Mouse (Mus musculus) monocyte, adult 2 months (primary cell): ENCODE data around the gene Kremen1.

Source experiments
- DNase-seq, 2 experiments: peaks; one replicate each; pipeline ENCODE4 v3.0.0; 2022; ENCODE audit warnings: low spot score in 2 of 2, low read depth in 1 of 2

The Kremen1 gene

DNA sequence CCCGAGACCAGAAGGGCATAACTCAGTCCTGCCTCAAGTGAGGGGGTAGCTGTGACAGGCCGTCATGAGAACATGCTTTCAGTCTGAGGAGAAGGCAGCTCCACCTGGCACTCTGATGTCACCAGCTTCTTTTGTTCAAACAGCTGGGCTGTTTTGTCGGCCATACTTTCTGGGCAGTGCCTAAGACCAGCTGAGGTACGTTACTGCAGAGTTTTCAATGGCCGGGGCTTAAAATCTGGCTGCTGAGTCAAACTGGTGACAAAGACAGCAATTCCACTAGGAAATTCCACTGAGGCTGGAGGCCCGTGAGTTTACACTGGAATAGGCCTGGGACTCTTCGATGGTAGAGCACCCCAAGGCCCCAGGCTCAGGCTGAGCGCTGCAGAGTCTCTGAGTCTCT lies 84.7 kb downstream of the Kremen1 start:
- DNase-seq: no peak

DNA sequence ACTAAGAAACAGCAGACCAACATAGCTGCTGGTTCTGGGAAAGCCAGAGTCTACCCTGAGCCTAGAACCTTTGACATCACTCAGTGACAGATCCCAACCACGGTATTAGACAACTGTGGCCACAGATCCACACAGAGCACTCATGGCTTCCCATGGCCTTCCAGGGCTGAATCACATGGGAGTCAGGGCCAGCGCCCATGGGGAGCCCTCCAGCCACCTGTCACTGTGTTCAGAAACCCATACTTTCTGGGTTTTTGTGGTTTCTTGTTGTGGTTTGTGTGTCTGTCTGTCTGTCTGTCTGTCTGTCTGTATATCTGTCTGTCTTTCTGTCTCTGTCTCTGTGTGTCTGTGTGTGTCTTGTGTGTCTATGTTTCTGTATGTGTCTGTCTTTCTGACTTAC lies 85.5 kb downstream of the Kremen1 start:
- DNase-seq: no peak

DNA sequence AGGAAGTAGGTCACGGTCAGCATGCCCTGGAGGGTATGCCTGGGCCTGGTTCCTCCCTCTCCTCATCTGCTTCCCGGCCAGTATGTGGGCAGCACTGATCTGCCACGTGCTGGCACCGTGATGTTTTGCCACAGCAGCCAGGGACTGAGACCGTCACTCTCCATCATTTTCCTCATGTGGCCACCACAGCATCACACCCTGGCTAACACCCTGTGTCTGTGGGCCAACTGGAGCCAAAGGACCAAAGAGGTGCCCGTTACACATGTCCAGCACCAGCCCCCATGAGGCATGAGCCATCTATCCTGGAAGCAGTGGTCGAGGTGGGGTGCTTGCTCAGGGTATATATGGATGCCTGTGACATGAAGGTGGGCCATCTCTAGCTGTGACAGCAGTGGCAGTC lies 86.2 kb downstream of the Kremen1 start:
- no peak for DNase-seq

DNA sequence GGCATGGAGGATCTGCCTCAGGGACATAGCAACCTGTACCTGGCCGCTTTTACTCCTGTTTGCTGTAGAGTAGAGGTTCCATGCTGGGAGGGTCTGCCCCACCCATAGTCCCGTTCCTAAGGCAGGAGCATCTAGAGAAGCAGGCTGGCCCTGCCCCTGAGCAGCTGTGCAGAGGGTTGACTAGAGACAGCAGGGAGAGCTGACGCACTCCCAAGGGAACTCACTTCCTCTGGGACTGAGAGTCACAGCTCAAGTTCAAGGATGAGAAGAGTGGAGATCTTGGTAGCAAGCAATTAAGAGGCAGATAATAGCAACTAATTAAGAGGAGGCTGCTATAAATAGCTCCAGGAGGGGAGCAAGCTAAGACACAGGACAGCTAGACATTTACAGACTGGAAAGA lies 88.5 kb downstream of the Kremen1 start:
- DNase-seq: no peak

DNA sequence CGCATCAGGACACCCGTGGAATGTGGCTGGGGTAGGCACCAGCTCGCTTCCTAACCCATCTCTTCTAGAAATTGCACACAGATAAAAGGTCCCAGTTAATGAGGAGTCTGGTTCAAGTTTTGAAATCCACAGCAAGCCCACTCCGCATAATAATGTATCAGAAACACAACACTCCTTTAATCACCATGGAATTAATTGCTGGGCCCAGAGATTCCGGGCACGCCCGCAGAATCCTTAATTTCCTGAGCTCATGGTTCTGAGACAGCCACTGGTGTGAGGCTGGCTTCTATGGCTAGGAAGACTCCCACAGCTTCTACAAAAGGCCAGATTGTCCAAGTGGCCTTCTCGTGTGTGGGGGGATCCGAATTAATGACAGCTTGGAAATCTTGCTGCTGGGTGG lies 94.0 kb downstream of the Kremen1 start:
- no peak for DNase-seq

DNA sequence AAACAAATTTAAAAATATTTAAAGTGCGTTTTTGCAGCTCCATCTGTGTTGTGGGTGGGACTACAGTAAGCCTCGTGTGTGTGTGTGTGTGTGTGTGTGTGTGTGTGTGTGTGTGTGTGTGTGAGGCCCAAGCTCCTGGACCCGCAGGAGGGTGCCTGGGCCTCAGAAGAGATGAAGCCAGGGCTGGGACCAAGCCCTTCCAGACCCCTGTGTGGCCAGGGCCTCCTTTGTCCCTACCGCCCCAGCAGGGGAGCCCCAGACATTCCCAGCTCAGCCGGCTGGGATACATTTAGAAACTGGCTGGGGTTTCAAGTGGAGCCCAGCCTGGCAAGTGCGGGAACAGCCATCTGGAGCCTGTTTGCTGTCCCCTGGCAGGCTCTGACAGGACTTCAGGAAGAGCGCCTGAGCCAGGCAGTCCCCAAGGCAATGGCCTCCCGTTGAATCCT lies 95.9 kb downstream of the Kremen1 start:
- DNase-seq: no peak

DNA sequence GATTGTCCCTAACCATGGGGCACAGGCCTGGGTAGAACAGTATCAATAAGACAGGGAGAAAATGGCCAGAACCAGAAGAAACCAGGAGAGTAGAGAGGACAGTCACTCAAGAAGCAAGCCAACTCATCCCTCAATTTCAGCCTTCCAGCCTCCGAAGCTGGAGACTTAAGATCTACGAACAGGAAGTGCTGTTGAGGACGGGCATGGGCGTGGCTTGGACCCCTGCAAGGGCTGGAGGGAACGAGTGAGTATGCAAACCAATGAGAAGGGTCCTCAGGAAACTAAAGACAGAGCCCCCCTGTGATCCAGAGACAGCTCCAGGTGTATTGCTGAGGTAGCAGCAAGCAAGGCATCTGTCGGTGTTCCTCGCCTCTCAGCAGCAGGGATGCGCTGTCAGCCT lies 97.0 kb downstream of the Kremen1 start:
- DNase-seq: no peak

DNA sequence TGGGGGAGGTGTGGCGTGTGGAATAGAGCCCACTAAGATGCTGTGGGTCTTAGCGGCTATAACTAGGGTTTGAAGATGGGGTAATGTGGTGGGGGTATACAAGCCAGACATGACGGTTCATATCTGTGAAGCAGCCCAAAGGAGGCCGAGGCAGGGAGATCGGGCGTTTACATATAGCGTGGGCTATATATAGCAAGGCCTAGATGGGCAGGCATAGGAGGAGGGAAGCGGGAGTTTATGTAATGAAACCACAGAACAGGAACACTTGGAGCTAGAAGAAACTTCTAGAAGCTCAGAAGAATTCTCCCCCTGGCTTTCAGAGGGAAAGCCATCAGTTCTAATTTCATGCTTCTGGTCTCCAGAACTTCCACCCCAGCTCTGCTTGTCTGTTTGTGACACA lies 97.9 kb downstream of the Kremen1 start:
- DNase-seq: no peak

DNA sequence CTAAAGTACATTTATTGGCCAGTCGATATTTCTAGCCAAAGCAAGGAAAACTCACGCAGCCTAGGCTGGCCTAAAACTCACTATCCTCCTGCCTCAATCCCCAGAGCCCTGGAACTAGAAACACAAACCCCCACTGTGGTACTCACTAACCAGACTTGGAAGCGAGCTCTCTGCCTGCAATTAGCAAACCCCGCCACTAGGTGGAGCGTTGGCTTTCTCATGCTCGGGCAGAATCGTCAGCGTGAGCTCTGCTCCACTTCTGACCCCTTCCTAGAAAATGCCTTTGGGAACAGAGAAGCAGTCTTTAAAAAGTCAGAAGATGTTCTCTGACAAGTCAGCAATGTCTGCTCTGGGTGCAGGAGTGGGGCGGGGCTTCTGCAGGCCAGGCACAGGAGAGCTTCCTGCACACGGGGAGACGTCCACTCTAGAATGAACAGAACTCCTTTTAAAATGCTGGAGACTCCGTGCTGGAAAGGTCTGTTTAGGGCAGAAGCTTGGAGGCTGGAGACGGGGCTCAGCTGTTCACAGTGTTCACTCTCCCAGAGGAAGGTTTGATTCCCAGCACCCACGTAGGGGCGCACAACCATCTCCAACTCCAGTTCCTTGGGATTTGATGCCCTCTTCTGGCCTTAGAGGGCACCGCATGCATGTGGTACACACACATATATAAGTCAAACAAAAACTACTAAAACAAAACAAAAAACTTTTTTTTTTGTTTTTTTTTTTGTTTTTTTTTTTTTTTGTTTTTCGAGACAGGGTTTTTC lies 100.5 kb downstream of the Kremen1 start:
- DNase-seq: no peak

DNA sequence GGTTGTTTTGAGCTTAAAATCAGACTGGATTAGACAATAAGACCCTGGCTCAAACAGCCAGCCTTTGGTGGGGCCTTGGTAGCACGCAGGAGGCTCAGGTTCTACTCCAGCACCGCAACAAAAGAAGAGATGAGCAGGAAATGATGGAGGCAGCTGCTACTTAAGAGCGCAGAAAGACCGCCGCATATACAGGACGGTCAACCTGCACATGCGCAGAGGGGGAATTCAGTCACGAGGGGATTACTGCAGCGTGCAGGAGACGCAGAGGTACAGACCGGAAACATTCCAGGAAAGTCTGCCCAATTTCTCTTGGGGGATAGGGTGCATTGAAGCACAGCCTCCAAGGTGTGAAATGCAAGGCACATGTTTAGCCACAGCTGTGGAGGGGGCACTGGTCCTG lies 103.3 kb downstream of the Kremen1 start:
- DNase-seq: no peak

DNA sequence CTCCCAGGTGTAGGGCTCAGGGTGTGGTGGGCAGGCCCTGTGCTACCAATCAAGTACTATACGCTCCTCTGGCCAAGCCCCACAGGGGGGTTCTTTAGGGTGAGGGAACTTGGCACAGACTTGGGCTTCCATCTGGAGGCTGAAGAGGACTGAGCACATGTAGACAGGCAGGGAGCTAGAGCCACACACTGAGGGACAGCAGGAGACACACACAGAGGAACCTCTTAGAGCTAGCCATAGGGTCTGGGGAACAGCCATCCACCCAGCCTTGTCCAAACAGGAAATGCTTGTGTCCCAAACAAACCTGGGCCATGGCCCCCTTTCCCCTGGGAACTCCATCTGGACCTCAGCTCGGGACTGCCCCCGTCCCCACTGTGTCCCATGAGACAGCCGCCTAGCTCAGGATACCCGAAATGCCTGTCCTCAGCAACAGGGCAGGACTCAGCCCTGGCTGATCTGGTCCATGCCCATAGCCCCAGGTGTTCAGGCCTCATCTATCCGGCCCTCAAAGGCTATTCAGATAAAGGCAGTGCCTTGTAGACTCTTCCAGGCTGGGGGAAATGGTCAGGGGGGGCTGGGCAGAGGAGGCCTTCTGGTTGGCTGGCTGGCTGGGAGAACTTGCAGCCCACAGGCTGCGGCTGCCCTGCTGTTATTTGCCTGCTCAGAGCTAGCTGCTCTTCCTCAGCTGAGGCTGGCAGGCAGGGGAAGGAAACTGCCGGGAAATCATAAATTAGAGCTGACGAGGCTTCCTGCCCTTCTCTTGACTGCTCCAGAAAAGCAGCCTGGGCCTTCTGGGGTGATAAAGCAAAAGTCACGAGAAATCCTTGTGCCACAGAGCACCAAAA lies 106.2 kb downstream of the Kremen1 start:
- no peak for DNase-seq

DNA sequence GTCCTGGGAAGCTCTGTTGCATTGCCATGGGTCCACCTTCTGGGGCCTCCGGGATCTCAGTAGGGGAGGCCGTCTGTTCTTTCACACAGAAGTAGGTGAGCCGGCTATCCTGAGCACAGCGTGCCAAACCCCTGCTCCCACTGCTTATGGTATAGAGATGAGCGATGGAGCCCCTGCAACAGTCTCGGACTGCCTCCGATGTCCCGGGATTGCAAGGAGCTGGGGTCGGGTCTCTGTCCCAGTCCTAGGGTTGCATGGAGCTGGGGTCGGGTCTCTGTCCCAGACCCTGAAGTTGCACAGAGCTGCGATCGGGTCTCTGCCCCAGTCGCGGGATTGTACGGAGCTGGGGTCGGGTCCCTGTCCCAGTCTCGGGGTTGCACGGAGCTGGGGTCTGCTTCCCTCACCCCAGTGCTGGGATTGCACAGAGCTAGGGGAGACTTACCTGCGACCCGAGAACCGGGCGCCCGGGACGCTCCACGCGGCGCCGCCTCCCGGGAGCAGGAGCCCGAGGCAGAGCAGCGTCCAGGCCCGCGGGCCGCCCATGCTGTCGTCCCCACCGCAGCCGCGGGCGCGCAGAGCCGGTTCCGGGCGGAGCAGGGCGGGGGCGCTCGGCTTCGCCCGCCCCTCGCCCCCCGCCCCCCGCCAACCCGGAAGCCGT lies 109.5 kb downstream of the Kremen1 start, which contains the start of gene Emid1:
TSS of gene Emid1 (minus strand) at position 578 of the 658 bp plus-strand sequence.
- DNase-seq: no peak

DNA sequence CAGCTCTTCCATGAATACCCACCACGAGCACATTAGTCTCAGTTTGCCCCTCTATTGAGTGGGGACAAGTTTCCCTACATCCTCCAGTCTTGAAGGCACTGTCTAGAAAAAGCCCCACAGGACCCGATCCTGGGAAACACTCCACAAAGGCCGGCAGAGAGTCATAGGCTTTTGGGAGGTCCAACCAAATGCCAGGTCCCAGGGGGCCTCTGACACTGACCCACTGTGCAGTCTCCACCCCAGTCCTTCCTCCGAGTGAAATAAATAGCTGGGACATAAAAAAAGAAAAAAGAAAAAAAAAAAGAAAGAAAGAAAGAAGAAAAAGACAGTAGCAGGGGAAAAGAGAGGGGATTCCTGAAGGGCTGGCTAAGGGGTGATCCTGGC lies 110.1 kb downstream of the Kremen1 start:
- no peak for DNase-seq

DNA sequence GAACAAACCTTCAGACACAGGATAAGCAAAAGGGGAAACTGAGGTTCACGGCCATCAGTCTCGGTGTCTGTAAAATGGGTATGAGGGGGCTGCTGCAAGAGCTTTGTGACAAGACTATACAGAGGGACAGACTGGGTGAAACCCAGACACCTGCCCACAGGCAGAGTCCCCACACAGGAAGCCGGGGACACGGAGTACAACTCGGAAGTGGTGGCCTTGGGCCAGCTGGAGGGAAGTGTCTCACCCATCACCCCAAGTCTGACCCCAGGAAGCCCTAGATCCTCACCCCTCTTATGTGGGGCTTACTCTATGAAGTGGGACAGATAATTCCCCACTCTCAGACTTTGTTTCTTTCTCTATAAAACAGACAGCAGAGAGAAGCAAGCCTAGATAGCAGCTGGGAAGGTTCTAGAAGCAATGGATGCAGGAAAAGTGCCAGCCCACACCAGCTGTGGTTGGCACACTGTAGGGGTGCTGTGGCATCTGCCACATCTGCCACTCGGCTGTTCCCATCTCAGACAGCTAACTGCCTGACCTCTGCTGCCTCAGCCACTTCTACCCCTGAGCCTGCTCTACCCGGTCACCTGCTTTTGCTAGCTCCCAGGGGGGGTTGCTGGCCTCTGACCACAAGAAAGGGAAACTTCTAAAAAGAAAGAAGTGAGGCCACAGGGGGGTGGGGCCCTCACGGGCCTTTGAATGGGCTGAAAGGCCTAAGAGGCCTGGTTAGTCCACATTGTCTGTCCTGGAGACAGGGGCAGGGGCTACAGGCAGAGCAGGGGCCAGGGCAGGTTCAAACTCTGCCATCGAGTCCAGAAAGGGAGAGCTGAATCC lies 110.7 kb downstream of the Kremen1 start:
- peak in 1 of 2 experiments; percentile 9 for DNase-seq

DNA sequence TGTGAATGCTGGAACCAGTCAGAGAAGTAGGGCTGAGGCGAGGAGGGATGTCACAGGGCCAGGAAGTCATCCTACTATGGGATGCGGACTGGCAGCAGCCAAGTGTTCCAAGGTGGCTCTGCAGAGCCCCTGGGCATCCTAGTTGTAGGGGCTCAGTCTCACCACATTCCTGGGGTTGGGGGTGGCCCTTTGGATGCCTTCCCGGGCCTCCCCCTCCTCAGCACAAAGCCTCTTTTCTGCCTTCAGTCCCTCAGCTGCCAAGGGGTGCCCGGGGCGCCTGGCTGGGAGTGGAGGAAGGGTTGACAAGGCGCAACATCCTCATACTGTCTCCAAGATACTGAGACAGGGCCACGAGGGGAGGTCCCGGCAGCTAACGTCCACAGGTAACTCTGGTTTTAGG lies 111.4 kb downstream of the Kremen1 start:
- no peak for DNase-seq

DNA sequence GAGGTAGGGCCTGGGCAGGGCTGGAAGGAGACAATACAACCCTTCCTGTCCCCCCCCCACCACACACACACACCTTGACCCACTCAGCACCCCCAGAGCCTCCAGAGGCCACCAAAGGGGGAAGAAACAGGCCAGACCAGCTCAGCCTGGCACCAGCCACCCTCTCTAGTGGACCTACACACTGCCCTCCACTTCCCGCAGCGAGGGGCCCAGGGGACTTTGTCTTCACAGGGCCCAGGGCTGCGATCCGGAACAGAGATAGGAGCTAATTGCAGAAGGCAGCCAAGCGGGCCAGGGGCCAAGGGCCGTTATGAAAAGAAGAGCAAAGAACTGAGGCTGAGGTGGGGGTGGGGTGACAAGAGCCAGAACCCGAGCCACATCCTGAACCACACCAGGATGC lies 112.1 kb downstream of the Kremen1 start:
- no peak for DNase-seq

DNA sequence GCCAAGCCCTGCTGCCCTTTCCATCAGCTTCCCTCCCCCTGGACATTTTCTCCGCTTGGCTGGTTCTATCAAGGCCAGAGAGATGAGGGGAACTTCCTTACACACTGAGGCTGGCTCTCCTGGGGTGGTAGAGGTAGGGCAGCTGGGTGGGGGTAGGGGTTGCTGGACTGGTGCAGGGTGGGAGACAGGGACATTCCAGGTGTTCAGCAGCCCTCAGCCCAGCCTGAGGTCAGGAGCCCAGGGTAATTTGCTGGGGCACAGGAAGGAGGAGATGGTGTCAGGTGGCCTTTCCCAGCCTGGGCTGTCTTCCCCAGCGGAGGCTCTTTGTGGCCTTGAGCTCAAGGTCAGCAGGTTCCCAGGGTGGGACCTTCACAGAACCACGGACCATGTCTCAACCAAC lies 115.8 kb downstream of the Kremen1 start:
- no peak for DNase-seq

DNA sequence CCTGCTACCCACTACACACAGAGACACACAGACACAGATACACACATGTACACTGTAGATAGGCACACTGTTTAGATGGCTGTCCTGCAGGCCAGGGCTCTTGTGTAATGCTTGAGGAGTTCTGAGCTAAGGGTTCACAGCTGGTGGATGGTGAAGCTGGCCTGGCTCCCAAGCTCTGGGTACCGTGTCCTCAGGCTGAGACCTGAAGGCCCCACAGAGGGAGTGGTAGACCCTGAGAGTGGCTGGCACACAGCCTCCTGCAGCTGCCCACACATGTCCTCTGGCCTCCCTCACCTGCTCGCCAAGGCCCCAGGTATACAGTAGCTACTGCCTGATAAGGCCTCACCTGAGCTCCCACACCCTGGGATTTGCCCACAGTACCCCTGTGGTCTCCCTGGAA lies 119.4 kb downstream of the Kremen1 start:
- no peak for DNase-seq
